Comparison of ENCODE assay signal across 8 mouse cellular contexts in genomic region chr8:70166504-70167110, GRCm38 (mm10). TPM values are rescaled to one million over a fixed set of nuclear protein-coding genes. Genes with fewer than 3 reads are reported as not detected.
DNase-seq lines count a peak whose midpoint lies in the region; ATAC-seq and TF ChIP-seq lines count a peak whose summit lies in the region.

No protein-coding gene starts in this region.

- no peak overlapping the region for H3K27ac ChIP-seq in cerebellum, adult 2 months (ENCODE audit: insufficient read depth, low read length)
- no peak overlapping the region for H3K27ac ChIP-seq in forebrain, postnatal 0 days (ENCODE audit: low read depth, low read length)
- H3K27ac ChIP-seq in hindbrain, embryonic 10.5 days: peak overlapping the region; percentile 29; the same call in 1 of the 2 replicates
- H3K27ac ChIP-seq in left cerebral cortex, adult 2 months: no peak overlapping the region

- H3K36me3 ChIP-seq in forebrain, postnatal 0 days (ENCODE audit: insufficient read depth): no peaks in the 10 kb centered on the region
- no peaks in the 10 kb centered on the region for H3K36me3 ChIP-seq in hindbrain, embryonic 10.5 days

- peak overlapping the region; percentile 47 for H3K4me2 ChIP-seq in forebrain, postnatal 0 days (ENCODE audit: low read depth)

- H3K9me3 ChIP-seq in forebrain, postnatal 0 days (ENCODE audit: low read length): no peaks in the 10 kb centered on the region
- H3K9me3 ChIP-seq in hindbrain, embryonic 10.5 days: no peaks in the 10 kb centered on the region

- TF ChIP-seq CTCF in cerebellum, adult 2 months (IDR thresholded peaks at IDR 0.05; ENCODE audit: borderline replicate concordance, insufficient read depth, low read depth, low read length): peak; percentile 89
- peak; percentile 97 for TF ChIP-seq CTCF in forebrain, postnatal 0 days (IDR thresholded peaks at IDR 0.05; ENCODE audit: low read depth)
- peak; percentile 93 for TF ChIP-seq CTCF in left cerebral cortex, adult 2 months (IDR thresholded peaks at IDR 0.05)

- peak; percentile 75 for DNase-seq in R1 (ENCODE audit: low read depth, low spot score)
- peak; percentile 48 to 73 for DNase-seq in cerebellum, adult 2 months
- peak; percentile 78 for DNase-seq in forebrain, postnatal 0 days
- peak; percentile 86 for DNase-seq in hindbrain, embryonic 10.5 days (ENCODE audit: low spot score)
- peak; percentile 50 to 58 for DNase-seq in left cerebral cortex, adult 2 months (ENCODE audit: extremely low spot score in 1 of 2, low spot score in 2 of 2)
- DNase-seq in right cerebral cortex, postnatal 25 days: peak; percentile 33
- DNase-seq in yolk sac, embryonic 10.5 days (ENCODE audit: low spot score): peak; percentile 50

- peak; percentile 94 for ATAC-seq in forebrain, postnatal 0 days
- peak; percentile 85 for ATAC-seq in megakaryocyte progenitor cell, adult 5-6 weeks (replicated peaks; ENCODE audit: poor library complexity)

- WGBS in cerebellum, adult 2 months: 2% methylated on average over 21 of the region's 21 CpGs
- 7% methylated on average over 20 of the region's 21 CpGs for WGBS in forebrain, postnatal 0 days
- 2% methylated on average over 21 of the region's 21 CpGs for WGBS in hindbrain, embryonic 10.5 days

- no peaks in the 10 kb centered on the region for H3K4me1 ChIP-seq in cerebellum, adult 2 months (ENCODE audit: control insufficient read depth, insufficient read depth, low read length)
- no peaks in the 10 kb centered on the region for H3K4me1 ChIP-seq in forebrain, postnatal 0 days (ENCODE audit: insufficient read depth)
- H3K4me1 ChIP-seq in hindbrain, embryonic 10.5 days (replicated peaks): peaks cover 25% of the 10 kb centered on the region

- no peak for TF ChIP-seq POLR2A in cerebellum, adult 2 months (IDR thresholded peaks at IDR 0.05; ENCODE audit: borderline replicate concordance, insufficient read depth, low read length)

- H3K4me3 ChIP-seq in cerebellum, adult 2 months (replicated peaks; ENCODE audit: insufficient read depth, low read depth, low read length): peak overlapping the region; percentile 2
- H3K4me3 ChIP-seq in forebrain, postnatal 0 days (ENCODE audit: low read depth, low read length): peak overlapping the region; percentile 14; the same call in 1 of the 2 replicates
- H3K4me3 ChIP-seq in hindbrain, embryonic 10.5 days: peak overlapping the region; percentile 44
- H3K4me3 ChIP-seq in left cerebral cortex, adult 2 months: no peak overlapping the region

- H3K9ac ChIP-seq in forebrain, postnatal 0 days: peak overlapping the region; percentile 35

- no peaks in the 10 kb centered on the region for H3K27me3 ChIP-seq in cerebellum, adult 2 months (ENCODE audit: control insufficient read depth, insufficient read depth, low read length)
- no peaks in the 10 kb centered on the region for H3K27me3 ChIP-seq in forebrain, postnatal 0 days (ENCODE audit: insufficient read depth, low read length)
- H3K27me3 ChIP-seq in hindbrain, embryonic 10.5 days (ENCODE audit: insufficient read depth, poor library complexity, severe bottlenecking): peaks cover 42% of the 10 kb centered on the region

- intact Hi-C loops in left cerebral cortex, adult 2 months (cut with DNase I): loop anchor here (1.0 to 2.0 kb wide), 2 partner anchors 78 to 248 kb away; no protein-coding TSS in a partner anchor

RNA-seq across cellular contexts. Expression of gene Tmem161a, which starts 5.5 kb away (rescaled TPM):
- 61.4 and 66.0 TPM in 2 replicates for polyA plus RNA-seq in cerebellum, adult 2 months (2012; rRNA removed)
- total RNA-seq in forebrain, postnatal 0 days (2014; rRNA removed): 60.7 and 74.9 TPM in 2 replicates
- 43.3 and 52.7 TPM in 2 replicates for polyA plus RNA-seq in forebrain, postnatal 0 days (2015; fragmentation: Nextera tagmentation; extraction: Ambion mirVana)
- 56.2 and 64.9 TPM in 2 replicates for polyA plus RNA-seq in hindbrain, embryonic 10.5 days (2016; fragmentation: Nextera tagmentation; extraction: Ambion mirVana)
- 10 to 100 TPM; 46.1 to 52.1 TPM for total RNA-seq in left cerebral cortex, adult 2 months (2021)
- total RNA-seq in megakaryocyte progenitor cell, adult 5-6 weeks (2015): 9.0 and 16.0 TPM in 2 replicates
- 11.2 and 11.3 TPM in 2 replicates for total RNA-seq in megakaryocyte progenitor cell, adult 5-6 weeks (2017)

RNA-seq across cellular contexts. Expression of gene Mef2b, which starts 27.1 kb away (rescaled TPM):
- 0.38 and 0.43 TPM in 2 replicates for polyA plus RNA-seq in cerebellum, adult 2 months (2012; rRNA removed)
- 0.90 TPM in 1 of 2 replicates, not detected in the other for total RNA-seq in forebrain, postnatal 0 days (2014; rRNA removed)
- 1.3 and 1.7 TPM in 2 replicates for polyA plus RNA-seq in forebrain, postnatal 0 days (2015; fragmentation: Nextera tagmentation; extraction: Ambion mirVana)
- polyA plus RNA-seq in hindbrain, embryonic 10.5 days (2016; fragmentation: Nextera tagmentation; extraction: Ambion mirVana): 0.58 and 0.76 TPM in 2 replicates
- under 1 TPM in 1 of 2 experiments, not detected in 1; 0.36 TPM for total RNA-seq in left cerebral cortex, adult 2 months (2021)
- total RNA-seq in megakaryocyte progenitor cell, adult 5-6 weeks (2015): not detected in 2 replicates
- not detected in 2 replicates for total RNA-seq in megakaryocyte progenitor cell, adult 5-6 weeks (2017)

RNA-seq across cellular contexts. Expression of gene Borcs8, which starts 27.3 kb away (rescaled TPM):
- 98.9 and 101 TPM in 2 replicates for polyA plus RNA-seq in cerebellum, adult 2 months (2012; rRNA removed)
- total RNA-seq in forebrain, postnatal 0 days (2014; rRNA removed): 59.3 and 74.9 TPM in 2 replicates
- polyA plus RNA-seq in forebrain, postnatal 0 days (2015; fragmentation: Nextera tagmentation; extraction: Ambion mirVana): 56.5 and 64.4 TPM in 2 replicates
- polyA plus RNA-seq in hindbrain, embryonic 10.5 days (2016; fragmentation: Nextera tagmentation; extraction: Ambion mirVana): 46.9 and 48.3 TPM in 2 replicates
- 10 to 100 TPM; 46.6 to 47.9 TPM for total RNA-seq in left cerebral cortex, adult 2 months (2021)
- total RNA-seq in megakaryocyte progenitor cell, adult 5-6 weeks (2015): 42.0 and 43.3 TPM in 2 replicates
- total RNA-seq in megakaryocyte progenitor cell, adult 5-6 weeks (2017): 32.0 and 35.2 TPM in 2 replicates

RNA-seq across cellular contexts. Expression of gene Rfxank, which starts 27.7 kb away (rescaled TPM):
- 24.8 and 27.5 TPM in 2 replicates for polyA plus RNA-seq in cerebellum, adult 2 months (2012; rRNA removed)
- total RNA-seq in forebrain, postnatal 0 days (2014; rRNA removed): 8.5 and 10.2 TPM in 2 replicates
- 6.0 and 7.9 TPM in 2 replicates for polyA plus RNA-seq in forebrain, postnatal 0 days (2015; fragmentation: Nextera tagmentation; extraction: Ambion mirVana)
- 19.5 and 20.6 TPM in 2 replicates for polyA plus RNA-seq in hindbrain, embryonic 10.5 days (2016; fragmentation: Nextera tagmentation; extraction: Ambion mirVana)
- total RNA-seq in left cerebral cortex, adult 2 months (2021): 10 to 100 TPM; 13.1 to 14.2 TPM
- total RNA-seq in megakaryocyte progenitor cell, adult 5-6 weeks (2015): 8.0 and 8.5 TPM in 2 replicates
- total RNA-seq in megakaryocyte progenitor cell, adult 5-6 weeks (2017): 5.7 and 5.9 TPM in 2 replicates

RNA-seq across cellular contexts. Expression of gene Nr2c2ap, which starts 35.5 kb away (rescaled TPM):
- 19.9 and 20.9 TPM in 2 replicates for polyA plus RNA-seq in cerebellum, adult 2 months (2012; rRNA removed)
- 6.6 and 7.2 TPM in 2 replicates for total RNA-seq in forebrain, postnatal 0 days (2014; rRNA removed)
- 55.9 and 58.0 TPM in 2 replicates for polyA plus RNA-seq in forebrain, postnatal 0 days (2015; fragmentation: Nextera tagmentation; extraction: Ambion mirVana)
- polyA plus RNA-seq in hindbrain, embryonic 10.5 days (2016; fragmentation: Nextera tagmentation; extraction: Ambion mirVana): 37.0 and 38.0 TPM in 2 replicates
- total RNA-seq in left cerebral cortex, adult 2 months (2021): 10 to 100 TPM; 20.7 to 22.0 TPM
- total RNA-seq in megakaryocyte progenitor cell, adult 5-6 weeks (2015): 38.4 and 45.6 TPM in 2 replicates
- 11.6 and 13.2 TPM in 2 replicates for total RNA-seq in megakaryocyte progenitor cell, adult 5-6 weeks (2017)

Comparison
In these comparisons a context has a peak if more than half of its experiments do, and no peak if none do; other contexts are left out.
1. DNase-seq: peak in every context shown above with its lines; median percentile 86 in hindbrain, embryonic 10.5 days; 78 in forebrain, postnatal 0 days; 75 in R1; 60 in cerebellum, adult 2 months; 54 in left cerebral cortex, adult 2 months; 50 in yolk sac, embryonic 10.5 days; 33 in right cerebral cortex, postnatal 25 days.